Mouse (Mus musculus) C2C12 (cell line): ENCODE measurements around the gene Spryd7. TPM values are rescaled to one million over a fixed set of nuclear protein-coding genes. Genes with fewer than 3 reads are reported as not detected.
"Not testable (repeated sequence)": the region's sequence is repeated elsewhere in the genome, so short reads cannot be mapped to it uniquely, and the experiment has no call there.

Experiments used
- H3K27me3 ChIP-seq: one replicate; pipeline ENCODE4 v1.6.1; 2011; ENCODE audit not compliant: control insufficient read depth, insufficient read depth, insufficient read length
- H3K36me3 ChIP-seq: one replicate; pipeline ENCODE4 v1.6.1; 2011; ENCODE audit not compliant: control insufficient read depth, insufficient read depth
- H3K4me3 ChIP-seq: one replicate; pipeline ENCODE4 v1.5.1; 2011; ENCODE audit warnings: mild to moderate bottlenecking, control low read depth; ENCODE audit not compliant: poor library complexity, insufficient read depth, severe bottlenecking
- H3K79me2 ChIP-seq: one replicate; pipeline ENCODE4 v1.6.1; 2011; ENCODE audit not compliant: control insufficient read depth, insufficient read depth
- H3K79me3 ChIP-seq: one replicate; pipeline ENCODE4 v1.6.1; 2011; ENCODE audit warnings: low read depth, control low read depth
- H3ac ChIP-seq: one replicate; pipeline ENCODE3; 2011; ENCODE audit warnings: low read depth; ENCODE audit not compliant: control insufficient read depth, insufficient read length
- CEBPB ChIP-seq: IDR thresholded peaks from one replicate; pipeline ENCODE4 v1.6.1; 2011; ENCODE audit warnings: low read depth, mild to moderate bottlenecking, control low read depth, moderate library complexity
- CTCF ChIP-seq: IDR thresholded peaks from one replicate; pipeline ENCODE4 v1.5.1; 2011; ENCODE audit not compliant: control insufficient read depth, insufficient read depth, insufficient read length
- FOSL1 ChIP-seq: IDR thresholded peaks from one replicate; pipeline ENCODE4 v1.8.0; 2011; ENCODE audit warnings: mild to moderate bottlenecking, low read length; ENCODE audit not compliant: poor library complexity, insufficient read depth, severe bottlenecking
- MAX ChIP-seq: IDR thresholded peaks from one replicate; pipeline ENCODE4 v1.6.1; 2011; ENCODE audit warnings: mild to moderate bottlenecking, control low read depth
- MYOD1 ChIP-seq: IDR thresholded peaks from one replicate; pipeline ENCODE4 v1.6.1; 2011; ENCODE audit warnings: low read depth; ENCODE audit not compliant: control insufficient read depth, insufficient read length
- MYOG ChIP-seq: IDR thresholded peaks from one replicate; pipeline ENCODE4 v1.6.1; 2011; ENCODE audit not compliant: control insufficient read depth, insufficient read length; ENCODE audit errors: extremely low read depth
- USF1 ChIP-seq: IDR thresholded peaks from one replicate; pipeline ENCODE4 v1.6.1; 2011; ENCODE audit warnings: low read depth, mild to moderate bottlenecking, control low read depth, moderate library complexity
- polyA plus RNA-seq: library from polyadenylated mRNA; unstranded; fragments of >200 nt; fragmentation: generic; extraction: Trizol; gene quantifications from one replicate; pipeline ENCODE4 v1.2.1, GENCODE M21; 2012; ENCODE audit warnings: missing spikeins

Spryd7 gene
- polyA plus RNA-seq, 1 experiment: 7.8 TPM

- no peak overlapping the region for H3ac ChIP-seq
- H3K79me2 ChIP-seq: no peaks in the 10 kb centered on the region
- no peaks in the 10 kb centered on the region for H3K79me3 ChIP-seq
- H3K4me3 ChIP-seq: no peak overlapping the region
- TF ChIP-seq MYOG (no peak), MAX (no peak), MYOD1 (no peak), CEBPB (no peak), FOSL1 (no peak), CTCF (no peak), USF1 (no peak)
- no peaks in the 10 kb centered on the region for H3K27me3 ChIP-seq
- no peaks in the 10 kb centered on the region for H3K36me3 ChIP-seq
These were observed 15.4 kb upstream of the Spryd7 start for GRCm38 (mm10) chr14:61572131-61572530.

GRCm38 (mm10) chr14:61571366-61571765, 14.7 kb upstream of the Spryd7 start:
- no peaks in the 10 kb centered on the region for H3K79me3 ChIP-seq
- no peak overlapping the region for H3K4me3 ChIP-seq
- H3K36me3 ChIP-seq: no peaks in the 10 kb centered on the region
- no peaks in the 10 kb centered on the region for H3K27me3 ChIP-seq
- H3ac ChIP-seq: no peak overlapping the region
- TF ChIP-seq CTCF: peak; percentile 68
- no peak for TF ChIP-seq MAX
- no peaks in the 10 kb centered on the region for H3K79me2 ChIP-seq

GRCm38 (mm10) chr14:61569344-61569743, 12.7 kb upstream of the Spryd7 start:
- TF ChIP-seq MYOG: no peak
- no peak for TF ChIP-seq MAX
- no peak for TF ChIP-seq USF1
- no peak for TF ChIP-seq MYOD1
- TF ChIP-seq CEBPB: no peak
- no peak for TF ChIP-seq CTCF
- TF ChIP-seq FOSL1: no peak
- Histone ChIP-seq H3K36me3 (no peaks in the 10 kb centered on the region), H3ac (no peak overlapping the region), H3K4me3 (no peak overlapping the region), H3K27me3 (no peaks in the 10 kb centered on the region), H3K79me2 (no peaks in the 10 kb centered on the region), H3K79me3 (no peaks in the 10 kb centered on the region)

GRCm38 (mm10) chr14:61566211-61566610, 9.5 kb upstream of the Spryd7 start:
- not testable (repeated sequence) for H3K27me3 ChIP-seq, H3K79me2 ChIP-seq

GRCm38 (mm10) chr14:61559856-61560255, 3.2 kb upstream of the Spryd7 start:
- Histone ChIP-seq H3K79me3 (no peaks in the 10 kb centered on the region), H3K79me2 (no peaks in the 10 kb centered on the region), H3K27me3 (no peaks in the 10 kb centered on the region), H3K36me3 (no peaks in the 10 kb centered on the region), H3K4me3 (no peak overlapping the region), H3ac (no peak overlapping the region)
- no peak for TF ChIP-seq MYOD1
- no peak for TF ChIP-seq MAX
- no peak for TF ChIP-seq CEBPB
- TF ChIP-seq FOSL1: no peak
- no peak for TF ChIP-seq USF1
- TF ChIP-seq CTCF: no peak
- TF ChIP-seq MYOG: no peak

More at GRCm38 (mm10) chr14:61566211-61566610, 9.5 kb upstream of the Spryd7 start:
- H3ac ChIP-seq, H3K36me3 ChIP-seq, H3K4me3 ChIP-seq, H3K79me3 ChIP-seq: not testable (repeated sequence)

GRCm38 (mm10) chr14:61558901-61559300, 2.2 kb upstream of the Spryd7 start:
- H3K27me3 ChIP-seq: no peaks in the 10 kb centered on the region
- TF ChIP-seq USF1 (no peak), MYOD1 (no peak), MYOG (no peak), MAX (no peak), CTCF (no peak), CEBPB (no peak), FOSL1 (no peak)
- H3ac ChIP-seq: no peak overlapping the region
- no peaks in the 10 kb centered on the region for H3K36me3 ChIP-seq
- no peak overlapping the region for H3K4me3 ChIP-seq
- H3K79me2 ChIP-seq: no peaks in the 10 kb centered on the region
- no peaks in the 10 kb centered on the region for H3K79me3 ChIP-seq

- H3ac ChIP-seq: peak overlapping the region; percentile 68
- no peaks in the 10 kb centered on the region for H3K79me3 ChIP-seq
- no peak for TF ChIP-seq MYOG
- no peak for TF ChIP-seq FOSL1
- peak overlapping the region; percentile 46 for H3K4me3 ChIP-seq
- no peaks in the 10 kb centered on the region for H3K79me2 ChIP-seq
- H3K36me3 ChIP-seq: no peaks in the 10 kb centered on the region
- no peaks in the 10 kb centered on the region for H3K27me3 ChIP-seq
These were observed 776 bp downstream of the Spryd7 start for GRCm38 (mm10) chr14:61555931-61556288.
